Mouse (Mus musculus) liver, embryonic 14.5 days (tissue): ENCODE measurements around the gene Necab3.

Experiments
- CTCF ChIP-seq: IDR thresholded peaks from 2 replicates; pipeline ENCODE4 v1.5.1; 2016; ENCODE audit warnings: antibody characterized with exemption, low read depth, control low read depth
- EP300 ChIP-seq: IDR thresholded peaks from 2 replicates; pipeline ENCODE4 v1.6.1; 2016; ENCODE audit warnings: antibody characterized with exemption, low read depth

- no peak for TF ChIP-seq EP300
- TF ChIP-seq CTCF = no peak
Observed at GRCm38 (mm10) chr2:154548688-154549087, 10.0 kb downstream of the Necab3 start.
